Mouse (Mus musculus): Measurements from ENCODE around the gene Ppp2r3c. TPM values are rescaled to one million over a fixed set of nuclear protein-coding genes. Genes with fewer than 3 reads are reported as not detected.

Ppp2r3c gene
- 2.9 and 3.1 TPM in 2 replicates for polyA plus RNA-seq (2012; rRNA removed)

DNA sequence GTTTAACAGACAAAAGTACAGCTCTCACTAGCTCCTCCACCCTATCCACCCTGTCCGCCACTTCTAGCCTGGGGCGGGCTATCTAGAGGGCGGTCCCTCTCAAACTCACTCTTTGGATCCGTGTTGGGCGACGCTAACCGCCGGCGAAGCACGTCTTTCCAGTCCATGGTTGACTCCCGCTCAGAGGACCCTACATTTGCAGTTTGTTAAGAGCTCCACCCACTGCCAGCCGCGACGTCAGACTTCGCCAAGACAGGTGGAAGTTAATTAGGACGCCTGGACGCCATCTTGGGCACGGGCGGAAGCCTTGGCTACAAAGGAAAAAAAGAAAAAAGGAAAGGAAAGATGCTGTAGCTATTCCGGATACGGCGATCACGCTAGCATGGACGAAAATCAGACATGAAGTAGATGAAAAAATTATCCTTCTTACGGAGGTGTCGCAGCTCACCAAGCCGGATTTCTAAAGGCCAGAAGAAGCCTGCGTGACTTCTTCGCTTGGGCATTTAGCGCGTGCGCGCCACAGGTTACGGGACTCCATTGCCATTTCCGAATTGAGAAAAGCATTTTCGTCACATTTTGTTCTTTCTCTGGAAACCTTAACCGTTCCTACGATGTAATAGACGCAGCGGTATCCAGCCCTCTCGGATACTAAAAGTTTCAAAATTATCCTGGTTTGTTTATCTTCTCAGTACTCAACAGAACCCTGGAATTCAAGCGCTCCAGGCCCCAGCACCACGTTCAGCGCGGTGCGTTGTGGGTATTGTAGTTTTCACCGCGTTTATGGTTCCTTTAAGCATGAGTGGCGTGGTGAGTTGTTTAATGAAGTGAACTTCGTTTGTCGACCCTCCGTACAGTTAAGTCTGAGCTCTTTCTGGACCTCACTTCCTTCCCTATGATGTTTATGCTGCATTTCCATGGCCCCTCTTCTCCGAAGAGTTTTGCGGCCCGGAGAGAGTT, at the start of gene Ppp2r3c:
Gene Ppp2r3c (minus strand): TSS at position 514 of the 957 bp plus-strand sequence.

GRCm38 (mm10) chr12:55299336-55299735, 3.5 kb downstream of the Ppp2r3c start, which contains the start of gene 1110008L16Rik:
Gene 1110008L16Rik (plus strand): TSS chr12:55299577.

GRCm38 (mm10) chr12:55229626-55230519, 72.9 kb downstream of the Ppp2r3c start, which contains the start of gene Srp54c:
Gene Srp54c (plus strand): TSS chr12:55230168.

Other genes with a start within 250 kb of the Ppp2r3c start
- gene 2700097O09Rik, start 222.9 kb downstream of the Ppp2r3c start, polyA plus RNA-seq (2012; rRNA removed), result 10.7 and 12.2 TPM in 2 replicates
- gene Srp54a, start 222.7 kb downstream of the Ppp2r3c start, polyA plus RNA-seq (2012; rRNA removed), result 19.7 and 23.8 TPM in 2 replicates
- 3.4 and 3.6 TPM in 2 replicates for gene Fam177a, start 178.5 kb downstream of the Ppp2r3c start, polyA plus RNA-seq (2012; rRNA removed)
- 14.3 and 14.9 TPM in 2 replicates for gene Srp54b, start 147.9 kb downstream of the Ppp2r3c start, polyA plus RNA-seq (2012; rRNA removed)
- gene 1700047I17Rik2, start 103.4 kb downstream of the Ppp2r3c start, polyA plus RNA-seq (2012; rRNA removed), result not detected in 2 replicates
- 20.0 and 21.9 TPM in 2 replicates for gene Srp54c, start 72.8 kb downstream of the Ppp2r3c start, polyA plus RNA-seq (2012; rRNA removed)
- gene 1110008L16Rik, start 3.4 kb downstream of the Ppp2r3c start, polyA plus RNA-seq (2012; rRNA removed), result 4.7 and 4.8 TPM in 2 replicates
- 71.6 and 74.4 TPM in 2 replicates for gene Psma6, start 81.2 kb upstream of the Ppp2r3c start, polyA plus RNA-seq (2012; rRNA removed)
- gene Nfkbia, start 189.6 kb upstream of the Ppp2r3c start, polyA plus RNA-seq (2012; rRNA removed), result 27.0 and 31.7 TPM in 2 replicates

Data from liver, embryonic 18 days (tissue).